Mouse (Mus musculus): ENCODE results near the gene Ubiad1.

- TF ChIP-seq POLR2A (IDR thresholded peaks at IDR 0.05; ENCODE audit: low read depth, low read length): no peak
- TF ChIP-seq CTCF (IDR thresholded peaks at IDR 0.05; ENCODE audit: borderline replicate concordance, insufficient read depth, low read length): no peak
Observed at GRCm38 (mm10) chr4:148403402-148403801, 41.2 kb downstream of the Ubiad1 start.

Measured in embryonic fibroblast, embryonic 13.5 days (primary cell).